Comparison of ENCODE assay signal across 22 mouse cellular contexts in genomic region chr4:119614078-119614477, GRCm38 (mm10). TPM values are rescaled to one million over a fixed set of nuclear protein-coding genes. Genes with fewer than 3 reads are reported as not detected.
DNase-seq lines count a peak whose midpoint lies in the region; ATAC-seq and TF ChIP-seq lines count a peak whose summit lies in the region.
"Had no signal": no experiment of that assay in that cellular context is flagged by ENCODE, and none has a peak within 500 bp of the region (broad histone marks: within the 10 kb centered on the region; RNA-seq: fewer than 3 reads in every experiment).

No protein-coding gene starts in this region.

- no peak overlapping the region for H3K4me3 ChIP-seq in heart, embryonic 15.5 days
- H3K4me3 ChIP-seq in liver, postnatal 0 days (ENCODE audit: low read depth, low read length): no peak overlapping the region
- no peak overlapping the region for H3K4me3 ChIP-seq in neural tube, embryonic 15.5 days (replicated peaks)
- H3K4me3 ChIP-seq: heart, embryonic 12.5 days; neural tube, embryonic 13.5 days had no signal

- 0 out of 2 replicates have a peak, but pooled peaks cover 6% of the 10 kb centered on the region for H3K36me3 ChIP-seq in heart, embryonic 15.5 days
- peaks cover 12% of the 10 kb centered on the region; the same call in 1 of the 2 replicates for H3K36me3 ChIP-seq in liver, postnatal 0 days (replicated peaks; ENCODE audit: insufficient read depth, low read length)
- H3K36me3 ChIP-seq in neural tube, embryonic 15.5 days: 0 out of 2 replicates have a peak, but pooled peaks cover 3% of the 10 kb centered on the region
- H3K36me3 ChIP-seq: neural tube, embryonic 13.5 days had no signal

- no peak for DNase-seq in heart, adult 18-20 months
- no peak for DNase-seq in liver, postnatal 0 days
- no peak for DNase-seq in liver
- no peak for DNase-seq in right cerebral cortex, postnatal 10 days (ENCODE audit: low spot score in 2 of 2)
- DNase-seq in cerebellum, adult 11 months: no peak
- DNase-seq: cerebellum, adult 11-12 months; gastrocnemius, postnatal 10 days; kidney, adult 11 months; kidney, postnatal 25 days; layer of hippocampus, postnatal 36 days; right cerebral cortex, adult 18-20 months; thymus, postnatal 25 days had no signal

- H3K9ac ChIP-seq in heart, embryonic 15.5 days: no peak overlapping the region
- H3K9ac ChIP-seq in liver, postnatal 0 days (replicated peaks): no peak overlapping the region
- H3K9ac ChIP-seq in neural tube, embryonic 15.5 days (replicated peaks): no peak overlapping the region
- H3K9ac ChIP-seq: heart, embryonic 12.5 days; lung, embryonic 14.5 days; neural tube, embryonic 13.5 days had no signal

- WGBS in heart, embryonic 15.5 days: 57% methylated on average over 1 of the region's 1 CpGs
- WGBS in liver, postnatal 0 days (ENCODE audit: insufficient replicate concordance): 58% methylated on average over 1 of the region's 1 CpGs
- WGBS in neural tube, embryonic 15.5 days: 12% methylated on average over 1 of the region's 1 CpGs

- H3K9me3 ChIP-seq in heart, embryonic 15.5 days (replicated peaks): no peaks in the 10 kb centered on the region
- H3K9me3 ChIP-seq in liver, postnatal 0 days (ENCODE audit: low read length): no peaks in the 10 kb centered on the region
- no peaks in the 10 kb centered on the region for H3K9me3 ChIP-seq in neural tube, embryonic 15.5 days (replicated peaks)
- H3K9me3 ChIP-seq: heart, embryonic 12.5 days; neural tube, embryonic 13.5 days had no signal

- H3K27ac ChIP-seq in heart, embryonic 15.5 days: 0 out of 2 replicates have a peak overlapping the region, but pooled peaks have one; percentile 0
- H3K27ac ChIP-seq in liver, postnatal 0 days (ENCODE audit: low read depth): peak overlapping the region; percentile 44; the same call in 1 of the 2 replicates
- 0 out of 2 replicates have a peak overlapping the region, but pooled peaks have one; percentile 18 for H3K27ac ChIP-seq in neural tube, embryonic 15.5 days (replicated peaks)
- H3K27ac ChIP-seq: neural tube, embryonic 13.5 days; stomach, postnatal 0 days had no signal

- H3K4me1 ChIP-seq in heart, embryonic 15.5 days (replicated peaks): peaks cover 18% of the 10 kb centered on the region
- peaks cover 13% of the 10 kb centered on the region for H3K4me1 ChIP-seq in liver, postnatal 0 days (ENCODE audit: insufficient read depth)
- peaks cover 6% of the 10 kb centered on the region; the same call in 1 of the 2 replicates for H3K4me1 ChIP-seq in neural tube, embryonic 15.5 days

- no peak for ATAC-seq in heart, embryonic 15.5 days (replicated peaks; ENCODE audit: insufficient number of reproducible peaks, insufficient read depth, low FRiP score, low read depth)
- 0 out of 2 replicates have a peak, but pooled peaks have one; percentile 35 for ATAC-seq in liver, postnatal 0 days
- ATAC-seq in granulocyte monocyte progenitor cell, adult 5-6 weeks (replicated peaks; ENCODE audit: poor library complexity, severe bottlenecking): peak; percentile 71
- ATAC-seq in neural tube, embryonic 15.5 days (ENCODE audit: low FRiP score): no peak
- ATAC-seq: activated CD4-positive, CD25-positive, alpha-beta regulatory T cell, adult 4 months had no signal

- H3K27me3 ChIP-seq in heart, embryonic 15.5 days: no peaks in the 10 kb centered on the region
- H3K27me3 ChIP-seq in liver, postnatal 0 days (ENCODE audit: insufficient read depth, low read length): no peaks in the 10 kb centered on the region
- H3K27me3 ChIP-seq in neural tube, embryonic 15.5 days (replicated peaks): no peaks in the 10 kb centered on the region
- H3K27me3 ChIP-seq: heart, embryonic 12.5 days; neural tube, embryonic 13.5 days had no signal

- TF ChIP-seq EP300 in liver, postnatal 0 days (IDR thresholded peaks at IDR 0.05; ENCODE audit: low read depth): no peak

- no peak for TF ChIP-seq CTCF in liver, postnatal 0 days (IDR thresholded peaks at IDR 0.05; ENCODE audit: low read depth)

- H3K4me2 ChIP-seq in heart, embryonic 15.5 days: no peak overlapping the region
- no peak overlapping the region for H3K4me2 ChIP-seq in liver, postnatal 0 days (ENCODE audit: low read depth, low read length)
- no peak overlapping the region for H3K4me2 ChIP-seq in neural tube, embryonic 15.5 days
- H3K4me2 ChIP-seq: heart, embryonic 12.5 days; lung, embryonic 14.5 days; neural tube, embryonic 13.5 days had no signal

RNA-seq across cellular contexts. Expression of gene Guca2a, which starts 23.4 kb away (rescaled TPM):
- polyA plus RNA-seq in heart, embryonic 15.5 days (2015; fragmentation: Nextera tagmentation; extraction: Ambion mirVana): not detected in 2 replicates
- total RNA-seq in heart, adult 18-20 months (2021): not detected
- not detected in 2 replicates for polyA plus RNA-seq in liver, postnatal 0 days (2015; fragmentation: Nextera tagmentation; extraction: Ambion mirVana)
- not detected in 2 replicates for total RNA-seq in granulocyte monocyte progenitor cell, adult 5-6 weeks (2014; fragmentation: Nextera tagmentation)
- total RNA-seq in granulocyte monocyte progenitor cell, adult 5-6 weeks (2017): not detected in 2 replicates
- 14.7 TPM in 1 of 2 replicates, not detected in the other for polyA plus RNA-seq in neural tube, embryonic 15.5 days (2015; fragmentation: Nextera tagmentation; extraction: Ambion mirVana)
- total RNA-seq: gastrocnemius, postnatal 10 days; layer of hippocampus, postnatal 36 days had no signal
- polyA plus RNA-seq: activated CD4-positive, CD25-positive, alpha-beta regulatory T cell, adult 4 months; cortical plate, adult 2 months; heart, embryonic 12.5 days; limb, embryonic 11.5 days; neural tube, embryonic 13.5 days had no signal

RNA-seq across cellular contexts. Expression of gene Guca2b, which starts 44.7 kb away (rescaled TPM):
- polyA plus RNA-seq in heart, embryonic 15.5 days (2015; fragmentation: Nextera tagmentation; extraction: Ambion mirVana): not detected in 2 replicates
- under 1 TPM; 0.51 to 0.65 TPM for total RNA-seq in heart, adult 18-20 months (2021)
- not detected in 2 replicates for polyA plus RNA-seq in liver, postnatal 0 days (2015; fragmentation: Nextera tagmentation; extraction: Ambion mirVana)
- not detected in 2 replicates for total RNA-seq in granulocyte monocyte progenitor cell, adult 5-6 weeks (2014; fragmentation: Nextera tagmentation)
- not detected in 2 replicates for total RNA-seq in granulocyte monocyte progenitor cell, adult 5-6 weeks (2017)
- not detected in 2 replicates for polyA plus RNA-seq in neural tube, embryonic 15.5 days (2015; fragmentation: Nextera tagmentation; extraction: Ambion mirVana)
- total RNA-seq: gastrocnemius, postnatal 10 days; layer of hippocampus, postnatal 36 days had no signal
- polyA plus RNA-seq: activated CD4-positive, CD25-positive, alpha-beta regulatory T cell, adult 4 months; cortical plate, adult 2 months; heart, embryonic 12.5 days; limb, embryonic 11.5 days; lung, embryonic 14.5 days; neural tube, embryonic 13.5 days had no signal

Comparison
In these comparisons a context has a peak if more than half of its experiments do, and no peak if none do; other contexts are left out.
1. ATAC-seq: peak in liver, postnatal 0 days (single experiment) and granulocyte monocyte progenitor cell, adult 5-6 weeks (single experiment); none in heart, embryonic 15.5 days (single experiment) and neural tube, embryonic 15.5 days (single experiment).
2. Peak in every context shown above with its lines, with median percentiles within 50 percentile points of each other: H3K27ac ChIP-seq.